Mouse (Mus musculus): ENCODE data around the gene Ifna5. TPM values are rescaled to one million over a fixed set of nuclear protein-coding genes. Genes with fewer than 3 reads are reported as not detected.

Gene Ifna5
- polyA plus RNA-seq, 2 experiments, result not detected

GRCm38 (mm10) chr4:88875435-88876095 is 40.2 kb downstream of the Ifna5 start:
- 10% methylated on average over 4 of the region's 4 CpGs for WGBS (ENCODE audit: insufficient replicate concordance)
- Histone ChIP-seq H3K9ac (replicated peaks) (no peak overlapping the region), H3K4me1 (replicated peaks; ENCODE audit: control insufficient read depth in 2 of 2, insufficient read depth in 2 of 2, low read length in 1 of 2) (peaks cover 16 to 29% of the 10 kb centered on the region in 2 experiments), H3K4me2 (ENCODE audit: low read depth) (peak overlapping the region; percentile 43), H3K27ac (no peak overlapping the region), H3K27me3 (ENCODE audit: control insufficient read depth, insufficient read depth, low read length) (no peaks in the 10 kb centered on the region), H3K9me3 (ENCODE audit: control insufficient read depth, low read length) (no peaks in the 10 kb centered on the region), H3K4me3 (ENCODE audit: insufficient read depth in 1 of 2, low read depth in 2 of 2, low read length in 2 of 2) (no peak overlapping the region), H3K36me3 (replicated peaks; ENCODE audit: control insufficient read depth, insufficient read depth, low read depth) (no peaks in the 10 kb centered on the region)
- DNase-seq (ENCODE audit: low read depth in 3 of 3, low spot score in 3 of 3), result peak; percentile 55 to 59 (median 58)
- ATAC-seq (ENCODE audit: insufficient read depth), result peak; percentile 90
- TF ChIP-seq EP300 (IDR thresholded peaks at IDR 0.05; ENCODE audit: low read depth) (peak; percentile 26; the same call in 1 of the 2 replicates), CTCF (IDR thresholded peaks at IDR 0.05; ENCODE audit: low read depth) (no peak)

- Histone ChIP-seq H3K9me3 (ENCODE audit: control insufficient read depth, low read length) (no peaks in the 10 kb centered on the region), H3K4me2 (ENCODE audit: low read depth) (no peak overlapping the region), H3K4me3 (ENCODE audit: insufficient read depth in 1 of 2, low read depth in 2 of 2, low read length in 2 of 2) (no peak overlapping the region), H3K27ac (no peak overlapping the region), H3K9ac (replicated peaks) (no peak overlapping the region), H3K36me3 (replicated peaks; ENCODE audit: control insufficient read depth, insufficient read depth, low read depth) (no peaks in the 10 kb centered on the region), H3K4me1 (replicated peaks; ENCODE audit: control insufficient read depth in 2 of 2, insufficient read depth in 2 of 2, low read length in 1 of 2) (peaks cover 16 to 29% of the 10 kb centered on the region in 2 experiments), H3K27me3 (ENCODE audit: control insufficient read depth, insufficient read depth, low read length) (no peaks in the 10 kb centered on the region)
- ATAC-seq (ENCODE audit: insufficient read depth) (no peak), DNase-seq (ENCODE audit: low read depth in 3 of 3, low spot score in 3 of 3) (no peak)
- TF ChIP-seq CTCF (IDR thresholded peaks at IDR 0.05; ENCODE audit: low read depth), result peak; percentile 19; the same call in 1 of the 2 replicates
- no peak for TF ChIP-seq EP300 (IDR thresholded peaks at IDR 0.05; ENCODE audit: low read depth)
- 60% methylated on average over 4 of the region's 4 CpGs for WGBS (ENCODE audit: insufficient replicate concordance)
Observed at GRCm38 (mm10) chr4:88876520-88876919, 41.2 kb downstream of the Ifna5 start.

GRCm38 (mm10) chr4:88878246-88878645 is 42.9 kb downstream of the Ifna5 start:
- WGBS (ENCODE audit: insufficient replicate concordance), result 6% methylated on average over 10 of the region's 10 CpGs
- H3K4me3 ChIP-seq (ENCODE audit: insufficient read depth in 1 of 2, low read depth in 2 of 2, low read length in 2 of 2), result no peak overlapping the region

GRCm38 (mm10) chr4:88878772-88879171 is 43.4 kb downstream of the Ifna5 start:
- no peak overlapping the region for H3K9ac ChIP-seq (replicated peaks)
- H3K4me2 ChIP-seq (ENCODE audit: low read depth), result peak overlapping the region; percentile 54
- DNase-seq (ENCODE audit: low read depth in 3 of 3, low spot score in 3 of 3) (no peak), ATAC-seq (ENCODE audit: insufficient read depth) (no peak)
- no peaks in the 10 kb centered on the region for H3K27me3 ChIP-seq (ENCODE audit: control insufficient read depth, insufficient read depth, low read length)
- peaks cover 16 to 29% of the 10 kb centered on the region in 2 experiments for H3K4me1 ChIP-seq (replicated peaks; ENCODE audit: control insufficient read depth in 2 of 2, insufficient read depth in 2 of 2, low read length in 1 of 2)
- H3K9me3 ChIP-seq (ENCODE audit: control insufficient read depth, low read length), result no peaks in the 10 kb centered on the region
- no peak overlapping the region for H3K4me3 ChIP-seq (ENCODE audit: insufficient read depth in 1 of 2, low read depth in 2 of 2, low read length in 2 of 2)
- no peaks in the 10 kb centered on the region for H3K36me3 ChIP-seq (replicated peaks; ENCODE audit: control insufficient read depth, insufficient read depth, low read depth)
- TF ChIP-seq CTCF (IDR thresholded peaks at IDR 0.05; ENCODE audit: low read depth) (no peak), EP300 (IDR thresholded peaks at IDR 0.05; ENCODE audit: low read depth) (no peak)
- WGBS (ENCODE audit: insufficient replicate concordance), result 44% methylated on average over 4 of the region's 4 CpGs
- no peak overlapping the region for H3K27ac ChIP-seq

More at GRCm38 (mm10) chr4:88878246-88878645, 42.9 kb downstream of the Ifna5 start:
- no peak overlapping the region for H3K9ac ChIP-seq (replicated peaks)
- H3K27me3 ChIP-seq (ENCODE audit: control insufficient read depth, insufficient read depth, low read length), result no peaks in the 10 kb centered on the region
- no peaks in the 10 kb centered on the region for H3K36me3 ChIP-seq (replicated peaks; ENCODE audit: control insufficient read depth, insufficient read depth, low read depth)
- peak overlapping the region; percentile 54 for H3K4me2 ChIP-seq (ENCODE audit: low read depth)
- peak; percentile 31 to 45 (median 35) for DNase-seq (ENCODE audit: low read depth in 3 of 3, low spot score in 3 of 3)
- no peak for TF ChIP-seq CTCF (IDR thresholded peaks at IDR 0.05; ENCODE audit: low read depth)
- TF ChIP-seq EP300 (IDR thresholded peaks at IDR 0.05; ENCODE audit: low read depth), result no peak
- peaks cover 16 to 29% of the 10 kb centered on the region in 2 experiments for H3K4me1 ChIP-seq (replicated peaks; ENCODE audit: control insufficient read depth in 2 of 2, insufficient read depth in 2 of 2, low read length in 1 of 2)
- H3K27ac ChIP-seq, result no peak overlapping the region
- peak; percentile 52 for ATAC-seq (ENCODE audit: insufficient read depth)
- no peaks in the 10 kb centered on the region for H3K9me3 ChIP-seq (ENCODE audit: control insufficient read depth, low read length)

- Histone ChIP-seq H3K27me3 (ENCODE audit: control insufficient read depth, insufficient read depth, low read length) (no peaks in the 10 kb centered on the region), H3K27ac (no peak within 1 kb of the TSS), H3K9me3 (ENCODE audit: control insufficient read depth, low read length) (no peaks in the 10 kb centered on the region), H3K4me3 (ENCODE audit: insufficient read depth in 1 of 2, low read depth in 2 of 2, low read length in 2 of 2) (no peak within 1 kb of the TSS), H3K36me3 (replicated peaks; ENCODE audit: control insufficient read depth, insufficient read depth, low read depth) (no peaks in the 10 kb centered on the region), H3K9ac (replicated peaks) (no peak within 1 kb of the TSS), H3K4me1 (replicated peaks; ENCODE audit: control insufficient read depth in 2 of 2, insufficient read depth in 2 of 2, low read length in 1 of 2) (peaks cover 16 to 28% of the 10 kb centered on the region in 2 experiments), H3K4me2 (ENCODE audit: low read depth) (no peak within 1 kb of the TSS)
- ATAC-seq (ENCODE audit: insufficient read depth) (no peak), DNase-seq (ENCODE audit: low read depth in 3 of 3, low spot score in 3 of 3) (no peak)
- TF ChIP-seq CTCF (IDR thresholded peaks at IDR 0.05; ENCODE audit: low read depth) (no peak), EP300 (IDR thresholded peaks at IDR 0.05; ENCODE audit: low read depth) (no peak)
- WGBS (ENCODE audit: insufficient replicate concordance), result 65% methylated on average over 8 of the region's 8 CpGs
Observed at GRCm38 (mm10) chr4:88880101-88880500, 44.8 kb downstream of the Ifna5 start, which contains the start of gene Ifne. Ifne (minus strand) TSS chr4:88880201.

Other genes starting within 250 kb of the Ifna5 start
- not detected in 2 replicates for gene Ifna9, start 243.1 kb upstream of the Ifna5 start, polyA plus RNA-seq (2012; rRNA removed)
- not detected in 2 replicates for gene Ifna9, start 243.1 kb upstream of the Ifna5 start, polyA plus RNA-seq (2014; fragmentation: Nextera tagmentation; extraction: Ambion mirVana)
- not detected in 2 replicates for gene Ifna12, start 232.1 kb upstream of the Ifna5 start, polyA plus RNA-seq (2012; rRNA removed)
- not detected in 2 replicates for gene Ifna12, start 232.1 kb upstream of the Ifna5 start, polyA plus RNA-seq (2014; fragmentation: Nextera tagmentation; extraction: Ambion mirVana)
- gene C87499, start 201.1 kb upstream of the Ifna5 start, polyA plus RNA-seq (2012; rRNA removed), result not detected in 2 replicates
- not detected in 2 replicates for gene C87499, start 201.1 kb upstream of the Ifna5 start, polyA plus RNA-seq (2014; fragmentation: Nextera tagmentation; extraction: Ambion mirVana)
- not detected in 2 replicates for gene Ifna13, start 191.1 kb upstream of the Ifna5 start, polyA plus RNA-seq (2012; rRNA removed)
- gene Ifna13, start 191.1 kb upstream of the Ifna5 start, polyA plus RNA-seq (2014; fragmentation: Nextera tagmentation; extraction: Ambion mirVana), result not detected in 2 replicates
- not detected in 2 replicates for gene Ifna16, start 158.6 kb upstream of the Ifna5 start, polyA plus RNA-seq (2012; rRNA removed)
- not detected in 2 replicates for gene Ifna16, start 158.6 kb upstream of the Ifna5 start, polyA plus RNA-seq (2014; fragmentation: Nextera tagmentation; extraction: Ambion mirVana)
- gene Ifna2, start 151.6 kb upstream of the Ifna5 start, polyA plus RNA-seq (2012; rRNA removed), result not detected in 2 replicates
- not detected in 2 replicates for gene Ifna2, start 151.6 kb upstream of the Ifna5 start, polyA plus RNA-seq (2014; fragmentation: Nextera tagmentation; extraction: Ambion mirVana)
- gene Ifnab, start 144.2 kb upstream of the Ifna5 start, polyA plus RNA-seq (2012; rRNA removed), result not detected in 2 replicates
- not detected in 2 replicates for gene Ifnab, start 144.2 kb upstream of the Ifna5 start, polyA plus RNA-seq (2014; fragmentation: Nextera tagmentation; extraction: Ambion mirVana)
- gene Gm26566, start 113.7 kb upstream of the Ifna5 start, polyA plus RNA-seq (2012; rRNA removed), result 0.08 and 0.13 TPM in 2 replicates
- 0.24 and 0.43 TPM in 2 replicates for gene Gm26566, start 113.7 kb upstream of the Ifna5 start, polyA plus RNA-seq (2014; fragmentation: Nextera tagmentation; extraction: Ambion mirVana)
- gene Klhl9, start 113.1 kb upstream of the Ifna5 start, polyA plus RNA-seq (2012; rRNA removed), result 6.4 and 9.1 TPM in 2 replicates
- 26.5 and 28.1 TPM in 2 replicates for gene Klhl9, start 113.1 kb upstream of the Ifna5 start, polyA plus RNA-seq (2014; fragmentation: Nextera tagmentation; extraction: Ambion mirVana)
- gene Gm13271, start 80.7 kb upstream of the Ifna5 start, polyA plus RNA-seq (2012; rRNA removed), result not detected in 2 replicates
- gene Gm13271, start 80.7 kb upstream of the Ifna5 start, polyA plus RNA-seq (2014; fragmentation: Nextera tagmentation; extraction: Ambion mirVana), result not detected in 2 replicates
- gene Gm13283, start 75.4 kb upstream of the Ifna5 start, polyA plus RNA-seq (2012; rRNA removed), result 0.02 TPM in 1 of 2 replicates, not detected in the other
- gene Gm13283, start 75.4 kb upstream of the Ifna5 start, polyA plus RNA-seq (2014; fragmentation: Nextera tagmentation; extraction: Ambion mirVana), result 0.15 TPM in 1 of 2 replicates, not detected in the other
- not detected in 2 replicates for gene Gm13290, start 61.7 kb upstream of the Ifna5 start, polyA plus RNA-seq (2012; rRNA removed)
- gene Gm13290, start 61.7 kb upstream of the Ifna5 start, polyA plus RNA-seq (2014; fragmentation: Nextera tagmentation; extraction: Ambion mirVana), result 0.14 TPM in 1 of 2 replicates, not detected in the other
- not detected in 2 replicates for gene Gm13289, start 58.6 kb upstream of the Ifna5 start, polyA plus RNA-seq (2012; rRNA removed)
- not detected in 2 replicates for gene Gm13289, start 58.6 kb upstream of the Ifna5 start, polyA plus RNA-seq (2014; fragmentation: Nextera tagmentation; extraction: Ambion mirVana)
- not detected in 2 replicates for gene Gm13272, start 55.7 kb upstream of the Ifna5 start, polyA plus RNA-seq (2012; rRNA removed)
- not detected in 2 replicates for gene Gm13272, start 55.7 kb upstream of the Ifna5 start, polyA plus RNA-seq (2014; fragmentation: Nextera tagmentation; extraction: Ambion mirVana)
- not detected in 2 replicates for gene Ifnz, start 53.4 kb upstream of the Ifna5 start, polyA plus RNA-seq (2012; rRNA removed)
- gene Ifnz, start 53.4 kb upstream of the Ifna5 start, polyA plus RNA-seq (2014; fragmentation: Nextera tagmentation; extraction: Ambion mirVana), result not detected in 2 replicates
- not detected in 2 replicates for gene Gm13276, start 49.8 kb upstream of the Ifna5 start, polyA plus RNA-seq (2012; rRNA removed)
- gene Gm13276, start 49.8 kb upstream of the Ifna5 start, polyA plus RNA-seq (2014; fragmentation: Nextera tagmentation; extraction: Ambion mirVana), result not detected in 2 replicates
- not detected in 2 replicates for gene Gm13277, start 46.9 kb upstream of the Ifna5 start, polyA plus RNA-seq (2012; rRNA removed)
- not detected in 2 replicates for gene Gm13277, start 46.9 kb upstream of the Ifna5 start, polyA plus RNA-seq (2014; fragmentation: Nextera tagmentation; extraction: Ambion mirVana)
- gene Gm13278, start 44.0 kb upstream of the Ifna5 start, polyA plus RNA-seq (2012; rRNA removed), result not detected in 2 replicates
- not detected in 2 replicates for gene Gm13278, start 44.0 kb upstream of the Ifna5 start, polyA plus RNA-seq (2014; fragmentation: Nextera tagmentation; extraction: Ambion mirVana)
- not detected in 2 replicates for gene Gm13275, start 41.0 kb upstream of the Ifna5 start, polyA plus RNA-seq (2012; rRNA removed)
- not detected in 2 replicates for gene Gm13275, start 41.0 kb upstream of the Ifna5 start, polyA plus RNA-seq (2014; fragmentation: Nextera tagmentation; extraction: Ambion mirVana)
- gene Gm13279, start 38.1 kb upstream of the Ifna5 start, polyA plus RNA-seq (2012; rRNA removed), result not detected in 2 replicates
- gene Gm13279, start 38.1 kb upstream of the Ifna5 start, polyA plus RNA-seq (2014; fragmentation: Nextera tagmentation; extraction: Ambion mirVana), result not detected in 2 replicates
- not detected in 2 replicates for gene Gm13285, start 35.9 kb upstream of the Ifna5 start, polyA plus RNA-seq (2012; rRNA removed)
- gene Gm13285, start 35.9 kb upstream of the Ifna5 start, polyA plus RNA-seq (2014; fragmentation: Nextera tagmentation; extraction: Ambion mirVana), result 0.14 TPM in 1 of 2 replicates, not detected in the other
- gene Gm13287, start 32.3 kb upstream of the Ifna5 start, polyA plus RNA-seq (2012; rRNA removed), result not detected in 2 replicates
- gene Gm13287, start 32.3 kb upstream of the Ifna5 start, polyA plus RNA-seq (2014; fragmentation: Nextera tagmentation; extraction: Ambion mirVana), result not detected in 2 replicates
- not detected in 2 replicates for gene Gm13288, start 30.0 kb upstream of the Ifna5 start, polyA plus RNA-seq (2012; rRNA removed)
- not detected in 2 replicates for gene Gm13288, start 30.0 kb upstream of the Ifna5 start, polyA plus RNA-seq (2014; fragmentation: Nextera tagmentation; extraction: Ambion mirVana)
- gene Ifna7, start 19.3 kb upstream of the Ifna5 start, polyA plus RNA-seq (2012; rRNA removed), result not detected in 2 replicates
- gene Ifna7, start 19.3 kb upstream of the Ifna5 start, polyA plus RNA-seq (2014; fragmentation: Nextera tagmentation; extraction: Ambion mirVana), result not detected in 2 replicates
- gene Ifna11, start 15.6 kb upstream of the Ifna5 start, polyA plus RNA-seq (2012; rRNA removed), result not detected in 2 replicates
- not detected in 2 replicates for gene Ifna11, start 15.6 kb upstream of the Ifna5 start, polyA plus RNA-seq (2014; fragmentation: Nextera tagmentation; extraction: Ambion mirVana)
- gene Ifna6, start 8.1 kb upstream of the Ifna5 start, polyA plus RNA-seq (2012; rRNA removed), result not detected in 2 replicates
- gene Ifna6, start 8.1 kb upstream of the Ifna5 start, polyA plus RNA-seq (2014; fragmentation: Nextera tagmentation; extraction: Ambion mirVana), result not detected in 2 replicates
- not detected in 2 replicates for gene Ifna4, start 6.3 kb downstream of the Ifna5 start, polyA plus RNA-seq (2012; rRNA removed)
- not detected in 2 replicates for gene Ifna4, start 6.3 kb downstream of the Ifna5 start, polyA plus RNA-seq (2014; fragmentation: Nextera tagmentation; extraction: Ambion mirVana)
- gene Ifna1, start 14.6 kb downstream of the Ifna5 start, polyA plus RNA-seq (2012; rRNA removed), result not detected in 2 replicates
- gene Ifna1, start 14.6 kb downstream of the Ifna5 start, polyA plus RNA-seq (2014; fragmentation: Nextera tagmentation; extraction: Ambion mirVana), result not detected in 2 replicates
- gene Ifne, start 44.7 kb downstream of the Ifna5 start, polyA plus RNA-seq (2012; rRNA removed), result not detected in 2 replicates
- gene Ifne, start 44.7 kb downstream of the Ifna5 start, polyA plus RNA-seq (2014; fragmentation: Nextera tagmentation; extraction: Ambion mirVana), result not detected in 2 replicates